ENCODE assay signal across 13 mouse cellular contexts in genomic region chr12:77143105-77143504, GRCm38 (mm10).
"Had no signal": no experiment of that assay in that cellular context is flagged by ENCODE, and none has a peak within 500 bp of the region (broad histone marks: within the 10 kb centered on the region; RNA-seq: fewer than 3 reads in every experiment).

No protein-coding gene starts in this region.

- H3K9me3 ChIP-seq: limb, embryonic 12.5 days; limb, embryonic 15.5 days had no signal

- H3K27ac ChIP-seq: limb, embryonic 12.5 days; limb, embryonic 15.5 days; liver, embryonic 14.5 days had no signal

- H3K4me3 ChIP-seq: limb, embryonic 12.5 days; limb, embryonic 15.5 days had no signal

- H3K9ac ChIP-seq: limb, embryonic 12.5 days; limb, embryonic 15.5 days; liver, embryonic 14.5 days had no signal

- H3K4me1 ChIP-seq: limb, embryonic 15.5 days had no signal

- DNase-seq: kidney, adult 9 months; kidney, postnatal 14 days; kidney, postnatal 4 days; left cerebral cortex, postnatal 4 days; lung, adult 18-20 months; lung, postnatal 14 days; lung, postnatal 4 days; midbrain, embryonic 14.5 days; thymus, postnatal 25 days had no signal

- H3K27me3 ChIP-seq: limb, embryonic 12.5 days; limb, embryonic 15.5 days had no signal

- H3K4me2 ChIP-seq: limb, embryonic 12.5 days; limb, embryonic 15.5 days; midbrain, embryonic 11.5 days had no signal

- H3K36me3 ChIP-seq: limb, embryonic 12.5 days; limb, embryonic 15.5 days had no signal
